Mouse (Mus musculus) intestine, embryonic 14.5 days (tissue): ENCODE results near the gene Cul3. TPM values are rescaled to one million over a fixed set of nuclear protein-coding genes. Genes with fewer than 3 reads are reported as not detected.
"Not testable (repeated sequence)": the region's sequence is repeated elsewhere in the genome, so short reads cannot be mapped to it uniquely, and the experiment has no call there.

Experiments used
- ATAC-seq: fragments of 200-750 bp; cut with Nextera tagmentation; replicated peaks from 2 replicates; pipeline ENCODE4 v1.8.0; 2017; ENCODE audit warnings: low read depth, moderate number of reproducible peaks, moderate TSS enrichment, moderate library complexity; ENCODE audit not compliant: low FRiP score, low TSS enrichment
- DNase-seq: peaks from one replicate; pipeline ENCODE4 v3.0.0-alpha.2; 2018; ENCODE audit warnings: low spot score
- H3K27ac ChIP-seq: fragments of 300-500 bp; sonication (generic); 2 replicates; pipeline ENCODE4 v1.5.1; 2014; ENCODE audit warnings: low read depth, mild to moderate bottlenecking, control low read depth
- H3K27me3 ChIP-seq: fragments of 300-500 bp; sonication (generic); replicated peaks from 2 replicates; pipeline ENCODE4 v1.6.1; 2014; ENCODE audit warnings: low read length, control low read depth; ENCODE audit not compliant: control insufficient read depth, insufficient read depth
- H3K36me3 ChIP-seq: fragments of 300-500 bp; sonication (generic); 2 replicates; pipeline ENCODE4 v1.6.1; 2014; ENCODE audit warnings: low read length, control low read depth; ENCODE audit not compliant: control insufficient read depth, insufficient read depth
- H3K4me1 ChIP-seq: fragments of 300-500 bp; sonication (generic); replicated peaks from 2 replicates; pipeline ENCODE4 v1.6.1; 2014; ENCODE audit warnings: low read length, control low read depth, mixed read lengths; ENCODE audit not compliant: control insufficient read depth, insufficient read depth
- H3K4me2 ChIP-seq: fragments of 300-500 bp; sonication (generic); 2 replicates; pipeline ENCODE4 v1.6.1; 2014; ENCODE audit warnings: low read length
- H3K4me3 ChIP-seq: fragments of 300-500 bp; sonication (generic); 2 replicates; pipeline ENCODE4 v1.5.1; 2014; ENCODE audit warnings: low read depth, low read length, control low read depth, mixed read lengths
- H3K9ac ChIP-seq: fragments of 300-500 bp; sonication (generic); 2 replicates; pipeline ENCODE4 v1.6.1; 2014; ENCODE audit warnings: mild to moderate bottlenecking, low read length
- H3K9me3 ChIP-seq: fragments of 300-500 bp; sonication (generic); 2 replicates; pipeline ENCODE4 v1.6.1; 2016; ENCODE audit warnings: low read length, control low read depth; ENCODE audit not compliant: control insufficient read depth
- WGBS: fragments of 180-500 bp; shearing (Covaris S2); extraction: QIAGEN DNeasy Blood & Tissue Kit; methylation state at CpG from one replicate; pipeline ENCODE4 v1.1.7; 2014; 5-methylcytosine and 5-hydroxymethylcytosine counted together
- polyA plus RNA-seq: library from polyadenylated mRNA; unstranded; fragments of >200 nt; fragmentation: Nextera tagmentation; extraction: Ambion mirVana; gene quantifications from 2 replicates; pipeline ENCODE4 v1.2.1, GENCODE M21; 2014

The Cul3 gene
- polyA plus RNA-seq, 1 experiment from 2014 or later, result 59.0 TPM

DNA sequence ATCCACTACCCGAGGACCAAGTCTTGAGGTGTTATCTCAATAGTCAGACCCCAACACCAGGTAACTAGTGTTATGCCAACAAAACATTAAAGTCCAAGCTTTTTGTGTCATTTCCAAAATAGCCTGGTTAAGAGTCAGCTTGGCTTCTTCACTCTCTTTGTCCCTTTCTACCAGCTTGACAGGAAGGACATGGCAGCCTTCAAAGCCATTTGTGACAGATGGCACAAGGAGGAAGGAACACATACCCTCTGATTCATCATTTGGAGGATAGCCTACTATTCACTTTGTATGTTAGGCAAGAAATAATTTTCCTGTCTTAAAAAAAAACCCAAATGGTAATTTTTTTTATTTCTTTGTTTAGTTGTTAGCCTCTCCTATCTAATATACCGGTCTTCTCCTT, 22.7 kb upstream of the Cul3 start:
- H3K27me3 ChIP-seq, result no peaks in the 10 kb centered on the region
- no peak overlapping the region for H3K4me2 ChIP-seq
- DNase-seq (no peak), ATAC-seq (no peak)
- H3K4me1 ChIP-seq, result no peaks in the 10 kb centered on the region
- no peak overlapping the region for H3K27ac ChIP-seq
- no peaks in the 10 kb centered on the region for H3K36me3 ChIP-seq
- WGBS, result 87% methylated on average over 2 of the region's 2 CpGs
- H3K9ac ChIP-seq, result no peak overlapping the region
- no peaks in the 10 kb centered on the region for H3K9me3 ChIP-seq
- no peak overlapping the region for H3K4me3 ChIP-seq

DNA sequence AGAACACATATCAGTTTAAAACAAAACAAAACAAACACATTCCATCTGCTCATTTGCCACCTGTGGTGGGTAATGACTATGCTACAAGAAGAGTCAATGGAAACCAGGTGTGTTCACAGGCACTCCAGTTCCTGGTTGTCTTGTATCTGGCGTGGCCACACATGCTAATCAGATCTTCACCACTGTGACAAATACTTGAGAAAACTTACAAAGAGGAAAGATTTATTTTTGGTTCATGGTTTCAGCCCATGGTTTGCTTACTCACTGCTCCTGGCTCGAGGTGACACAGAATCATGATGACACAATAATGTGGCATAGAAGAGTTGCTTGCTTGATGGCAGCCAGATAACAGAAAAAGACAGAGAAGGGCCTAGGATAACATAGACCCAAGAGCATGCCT, 22.1 kb upstream of the Cul3 start:
- Histone ChIP-seq H3K36me3 (no peaks in the 10 kb centered on the region), H3K4me2 (no peak overlapping the region), H3K27me3 (no peaks in the 10 kb centered on the region), H3K9me3 (no peaks in the 10 kb centered on the region), H3K4me1 (no peaks in the 10 kb centered on the region), H3K27ac (no peak overlapping the region), H3K9ac (no peak overlapping the region), H3K4me3 (no peak overlapping the region)
- DNase-seq (no peak), ATAC-seq (no peak)
- 76% methylated on average over 2 of the region's 2 CpGs for WGBS

DNA sequence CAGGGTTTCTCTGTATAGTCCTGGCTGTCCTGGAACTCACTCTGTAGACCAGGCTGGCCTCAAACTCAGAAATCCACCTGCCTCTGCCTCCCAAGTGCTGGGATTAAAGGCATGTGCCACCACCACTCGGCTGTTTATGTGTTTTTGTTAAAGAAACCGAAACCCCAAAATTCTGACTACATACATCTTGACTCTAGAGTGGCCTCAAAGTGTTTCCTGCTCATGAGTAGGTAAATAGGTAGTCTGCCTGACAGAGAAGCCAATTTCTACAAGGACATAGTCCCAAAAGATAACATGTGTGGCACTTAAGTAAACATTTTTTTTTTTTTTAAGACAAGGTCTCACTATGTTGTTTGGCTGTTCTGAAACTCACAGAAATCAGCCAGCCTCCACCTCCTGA, 21.5 kb upstream of the Cul3 start:
- not testable (repeated sequence) for H3K4me3 ChIP-seq, H3K27ac ChIP-seq, H3K9me3 ChIP-seq, H3K27me3 ChIP-seq, DNase-seq, ATAC-seq, H3K36me3 ChIP-seq, H3K9ac ChIP-seq, H3K4me2 ChIP-seq, H3K4me1 ChIP-seq
- 82% methylated on average over 2 of the region's 2 CpGs for WGBS

DNA sequence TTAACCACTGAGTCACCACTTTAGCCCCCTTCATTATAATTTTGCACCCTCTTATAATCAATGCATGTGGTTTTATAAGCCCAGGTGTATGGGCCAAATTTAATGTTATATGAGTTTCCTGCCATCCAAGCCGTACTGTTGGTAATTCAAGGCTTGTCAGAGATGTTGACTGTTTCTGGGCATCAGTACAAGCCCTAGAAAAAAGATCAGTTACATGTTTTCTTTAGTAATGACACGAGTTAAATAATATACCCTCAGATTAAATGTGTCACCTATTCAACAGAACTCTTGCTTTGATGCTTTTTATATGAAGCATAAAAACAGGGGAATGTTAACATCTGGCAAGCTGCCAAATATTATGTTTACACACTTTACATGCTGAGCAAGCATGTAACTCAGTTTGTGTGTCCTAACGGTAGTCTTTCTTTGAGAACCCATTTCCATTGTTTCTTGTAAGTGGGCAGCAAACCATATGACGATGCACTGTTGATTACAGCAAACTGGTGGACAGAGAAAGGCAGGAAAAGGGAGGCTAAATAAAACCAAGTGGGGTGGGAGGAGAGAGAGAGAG, 19.8 kb upstream of the Cul3 start:
- H3K27me3 ChIP-seq, result no peaks in the 10 kb centered on the region
- no peaks in the 10 kb centered on the region for H3K4me1 ChIP-seq
- H3K4me2 ChIP-seq, result no peak overlapping the region
- H3K4me3 ChIP-seq, result no peak overlapping the region
- 59% methylated on average over 4 of the region's 4 CpGs for WGBS
- no peak for DNase-seq
- no peak overlapping the region for H3K27ac ChIP-seq
- H3K36me3 ChIP-seq, result no peaks in the 10 kb centered on the region
- ATAC-seq, result no peak
- H3K9me3 ChIP-seq, result no peaks in the 10 kb centered on the region
- H3K9ac ChIP-seq, result no peak overlapping the region

DNA sequence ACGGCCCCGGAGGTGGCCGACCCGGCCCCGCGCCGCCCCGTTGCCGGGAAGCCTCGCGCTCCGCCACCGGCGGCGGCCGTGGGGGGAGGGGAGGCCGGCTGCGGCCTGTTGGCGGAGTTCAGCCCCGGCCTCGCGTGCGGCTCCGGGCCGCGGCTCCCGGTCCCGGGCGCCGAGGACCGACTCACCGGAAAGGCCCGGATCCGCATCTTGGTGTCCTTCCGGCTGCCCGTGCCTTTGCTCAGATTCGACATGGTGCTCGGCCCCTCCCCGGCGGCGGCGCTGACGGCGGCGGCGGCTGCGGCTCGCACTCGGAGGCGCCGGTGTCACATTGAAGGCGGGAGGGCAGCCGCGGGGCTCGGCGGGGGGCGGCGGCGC, 232 bp downstream of the Cul3 start:
- Histone ChIP-seq H3K36me3 (no peaks in the 10 kb centered on the region), H3K27ac (peak overlapping the region; percentile 96), H3K4me1 (peaks cover 19% of the 10 kb centered on the region), H3K9ac (peak overlapping the region; percentile 90), H3K4me3 (peak overlapping the region; percentile 95), H3K9me3 (no peaks in the 10 kb centered on the region), H3K27me3 (no peaks in the 10 kb centered on the region), H3K4me2 (peak overlapping the region; percentile 95)
- WGBS, result under 1% methylated on average over 45 of the region's 59 CpGs
- DNase-seq (peak; percentile 80), ATAC-seq (peak; percentile 54)

DNA sequence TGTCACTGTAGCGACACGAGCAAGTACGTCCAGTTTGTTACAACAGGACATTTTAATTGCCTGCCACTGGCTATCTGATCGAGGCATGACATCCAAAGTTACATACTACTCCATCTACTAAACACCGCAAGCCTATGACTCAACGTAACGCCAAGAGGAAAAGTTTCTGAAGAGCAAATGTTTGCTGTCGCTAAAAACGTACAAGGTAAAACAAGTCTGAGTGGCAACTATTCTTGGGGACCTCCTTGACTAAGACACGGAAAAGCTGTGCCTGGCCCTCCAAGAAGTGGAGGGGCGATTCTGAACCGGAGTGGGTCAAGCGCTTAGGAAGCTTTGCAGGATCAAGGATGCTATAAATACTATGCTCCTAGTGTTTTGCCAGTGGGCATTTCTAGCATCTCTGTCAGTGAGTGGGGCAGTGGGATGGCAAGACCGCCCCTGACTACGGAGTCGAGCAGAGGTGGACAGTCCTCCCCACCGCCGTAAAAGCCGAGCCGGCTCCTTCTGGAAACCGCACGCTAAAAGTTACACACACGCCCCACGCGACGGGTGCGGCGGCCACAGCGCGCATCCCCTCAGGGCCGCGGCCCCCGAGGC, 757 bp downstream of the Cul3 start:
- Histone ChIP-seq H3K4me2 (peak overlapping the region; percentile 95), H3K27me3 (no peaks in the 10 kb centered on the region), H3K9me3 (no peaks in the 10 kb centered on the region), H3K9ac (peak overlapping the region; percentile 90), H3K36me3 (no peaks in the 10 kb centered on the region), H3K4me3 (peak overlapping the region; percentile 95), H3K4me1 (peaks cover 21% of the 10 kb centered on the region), H3K27ac (peak overlapping the region; percentile 96)
- DNase-seq (peak; percentile 68), ATAC-seq (peak; percentile 6; the same call in 1 of the 2 replicates)
- WGBS, result under 1% methylated on average over 33 of the region's 33 CpGs

DNA sequence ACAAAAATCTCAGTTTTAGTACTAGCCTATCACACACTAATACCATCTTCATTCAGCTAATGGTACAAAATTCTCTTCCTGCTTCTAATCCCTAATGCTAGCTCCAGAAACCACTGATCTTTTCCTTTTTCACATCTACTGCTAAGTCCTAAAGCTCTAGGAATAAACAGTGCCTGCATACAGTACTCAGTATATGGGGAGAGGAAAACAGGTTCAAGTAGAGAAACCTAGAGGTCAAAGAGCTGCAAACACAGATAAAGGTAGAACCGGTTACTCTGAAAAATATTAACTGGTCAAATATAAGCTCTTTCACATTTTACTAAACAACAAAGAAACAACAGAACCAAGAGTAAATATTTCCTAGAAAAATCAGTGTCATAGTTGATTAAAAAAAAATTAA, 1.9 kb downstream of the Cul3 start:
- no peak overlapping the region for H3K9ac ChIP-seq
- ATAC-seq, result no peak
- no peak for DNase-seq

DNA sequence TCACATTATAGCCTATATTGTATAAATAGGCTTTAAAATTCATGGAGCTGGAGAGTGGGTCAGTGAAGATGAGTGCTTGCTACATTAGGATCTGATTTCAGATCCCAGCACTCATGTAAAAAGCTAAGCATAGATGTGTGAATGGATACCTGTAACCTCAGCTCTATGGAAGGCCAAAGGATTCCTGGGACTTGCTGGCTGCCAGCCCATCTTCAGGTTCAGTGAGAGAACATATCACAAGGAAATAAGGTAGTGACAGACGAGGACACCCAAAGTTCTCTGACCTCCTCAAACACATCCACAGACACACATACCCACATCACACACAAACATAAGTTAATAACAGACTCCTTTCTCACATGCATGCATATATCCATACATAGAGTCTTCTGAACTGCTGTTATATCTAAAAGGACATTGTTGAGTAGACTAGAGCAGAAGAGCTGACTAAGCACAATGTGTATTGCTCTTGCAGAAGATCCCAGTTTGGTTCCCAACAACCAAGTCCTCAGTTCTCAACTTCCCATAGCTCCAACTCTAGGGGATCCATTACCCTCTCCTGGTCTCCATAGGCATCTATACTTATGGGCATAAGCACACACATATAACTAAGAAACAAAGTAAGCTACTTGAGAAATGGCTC, 4.4 kb downstream of the Cul3 start:
- 80% methylated on average over 1 of the region's 1 CpGs for WGBS
- Histone ChIP-seq H3K4me3 (no peak overlapping the region), H3K4me1 (peaks cover 29% of the 10 kb centered on the region), H3K27me3 (no peaks in the 10 kb centered on the region), H3K4me2 (no peak overlapping the region), H3K36me3 (no peaks in the 10 kb centered on the region), H3K9ac (no peak overlapping the region), H3K27ac (no peak overlapping the region), H3K9me3 (no peaks in the 10 kb centered on the region)
- ATAC-seq (no peak), DNase-seq (no peak)

More for the DNA sequence above, 1.9 kb downstream of the Cul3 start:
- peaks cover 25% of the 10 kb centered on the region for H3K4me1 ChIP-seq
- WGBS, result 16% methylated on average over 1 of the region's 1 CpGs
- no peaks in the 10 kb centered on the region for H3K36me3 ChIP-seq
- H3K4me2 ChIP-seq, result peak overlapping the region; percentile 95
- no peaks in the 10 kb centered on the region for H3K27me3 ChIP-seq
- H3K27ac ChIP-seq, result no peak overlapping the region
- H3K4me3 ChIP-seq, result peak overlapping the region; percentile 95
- H3K9me3 ChIP-seq, result no peaks in the 10 kb centered on the region

DNA sequence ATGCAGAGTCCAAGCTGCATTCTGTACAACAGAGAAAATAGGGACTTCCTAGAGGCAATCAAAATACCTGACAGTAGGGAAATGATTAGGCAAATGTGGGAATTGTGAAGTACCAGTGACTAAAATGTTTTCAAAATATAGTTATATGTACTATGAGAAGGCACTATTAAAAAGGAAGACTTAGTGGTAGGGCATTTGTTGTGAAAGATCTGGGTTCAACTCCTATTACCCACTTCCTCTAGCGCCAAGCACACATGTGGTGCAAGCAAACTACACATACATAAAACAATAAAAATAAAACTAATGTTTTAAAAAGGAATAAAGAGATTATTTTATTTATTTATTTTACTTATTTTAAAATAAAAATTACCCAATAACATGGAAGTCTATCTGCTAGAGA, 5.2 kb downstream of the Cul3 start:
- ATAC-seq (no peak), DNase-seq (no peak)
- no peak overlapping the region for H3K4me3 ChIP-seq
- no peak overlapping the region for H3K9ac ChIP-seq
- WGBS, result 91% methylated on average over 1 of the region's 1 CpGs
- H3K9me3 ChIP-seq, result no peaks in the 10 kb centered on the region
- no peaks in the 10 kb centered on the region for H3K27me3 ChIP-seq
- H3K36me3 ChIP-seq, result no peaks in the 10 kb centered on the region
- H3K4me2 ChIP-seq, result no peak overlapping the region
- H3K27ac ChIP-seq, result no peak overlapping the region
- peaks cover 29% of the 10 kb centered on the region for H3K4me1 ChIP-seq
